Mouse (Mus musculus) heart, adult 2 months (tissue): Measurements from ENCODE around the gene Fads1.

Source experiments
- CTCF ChIP-seq: fragments of 200-600 bp; IDR thresholded peaks from 2 replicates; pipeline ENCODE4 v1.8.1; 2022; ENCODE audit warnings: antibody characterized with exemption, mild to moderate bottlenecking, moderate library complexity
- POLR2A ChIP-seq: fragments of 200-500 bp; IDR thresholded peaks from 2 replicates; pipeline ENCODE4 v1.6.1; 2011; ENCODE audit warnings: mild to moderate bottlenecking, low read depth, low read length, control low read depth; ENCODE audit not compliant: insufficient read depth

GRCm38 (mm10) chr19:10203848-10204615 is 21.3 kb downstream of the Fads1 start, which contains the start of the genes Tmem258 and Fen1:
- TF ChIP-seq POLR2A (peak; percentile 90), CTCF (no peak)
